Comparison of ENCODE assay signal across 17 mouse cellular contexts in the genomic region with DNA sequence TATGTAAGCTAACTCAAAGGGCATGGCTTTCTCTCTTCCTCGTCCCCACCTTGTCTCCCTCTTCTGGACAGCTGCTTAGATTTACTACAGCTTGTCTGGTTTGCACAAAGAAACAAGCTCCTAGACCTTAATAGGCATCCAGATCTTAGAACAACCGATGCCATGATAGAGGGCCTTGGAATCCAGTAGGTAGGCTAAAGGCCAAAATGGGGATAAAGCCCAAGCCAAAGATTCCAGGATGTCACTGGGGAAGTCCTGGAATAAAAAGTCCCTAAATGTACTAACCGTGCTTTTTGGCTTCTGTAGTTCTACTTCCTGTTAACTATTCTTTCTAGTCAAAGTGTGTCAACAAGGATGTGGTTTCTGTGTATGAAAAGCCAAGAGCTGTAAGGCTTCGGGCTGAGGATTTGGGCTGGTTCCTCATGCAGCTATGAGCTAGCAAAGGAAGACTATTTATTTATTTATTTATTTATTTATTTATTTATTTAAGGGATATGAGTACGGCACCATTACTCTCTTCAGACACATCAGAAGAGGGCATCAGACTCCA.
DNase-seq lines count a peak whose midpoint lies in the region; ATAC-seq and TF ChIP-seq lines count a peak whose summit lies in the region.
"Had no signal": no experiment of that assay in that cellular context is flagged by ENCODE, and none has a peak within 500 bp of the region (broad histone marks: within the 10 kb centered on the region; RNA-seq: fewer than 3 reads in every experiment).

No protein-coding gene starts in this region.

- TF ChIP-seq CTCF in spleen, adult 2 months (IDR thresholded peaks at IDR 0.05; ENCODE audit: extremely low read depth, insufficient read depth, insufficient read length, insufficient replicate concordance): no peak
- no peak for TF ChIP-seq CTCF in bone marrow macrophage, adult 2 months (IDR thresholded peaks at IDR 0.05; ENCODE audit: low read depth, low read length)
- TF ChIP-seq CTCF in cerebellum, adult 2 months (IDR thresholded peaks at IDR 0.05; ENCODE audit: borderline replicate concordance, insufficient read depth, low read depth, low read length): no peak

- 19% methylated on average over 5 of the region's 5 CpGs for WGBS in spleen, adult 2 months
- 84% methylated on average over 5 of the region's 5 CpGs for WGBS in cerebellum, adult 2 months
- WGBS in kidney, embryonic 14.5 days: 86% methylated on average over 5 of the region's 5 CpGs

- no peaks in the 10 kb centered on the region for H3K9me3 ChIP-seq in kidney, embryonic 14.5 days (ENCODE audit: control insufficient read depth, low read length)
- H3K9me3 ChIP-seq: G1E; heart, embryonic 10.5 days; hindbrain, embryonic 10.5 days; midbrain, embryonic 10.5 days; neural tube, embryonic 12.5 days had no signal

- H3K4me2 ChIP-seq in kidney, embryonic 14.5 days (replicated peaks; ENCODE audit: low read depth, low read length): no peak overlapping the region
- H3K4me2 ChIP-seq: neural tube, embryonic 12.5 days had no signal

- H3K36me3 ChIP-seq in spleen, adult 2 months (ENCODE audit: control insufficient read depth, insufficient read depth, low read length): no peaks in the 10 kb centered on the region
- no peaks in the 10 kb centered on the region for H3K36me3 ChIP-seq in kidney, embryonic 14.5 days (ENCODE audit: control insufficient read depth, insufficient read depth, low read length)
- H3K36me3 ChIP-seq: G1E; heart, embryonic 10.5 days; hindbrain, embryonic 10.5 days; midbrain, embryonic 10.5 days; neural tube, embryonic 12.5 days had no signal

- intact Hi-C loops in heart, postnatal 25 days (cut with DNase I): no loop called here

- H3K4me1 ChIP-seq in spleen, adult 2 months (ENCODE audit: control insufficient read depth, insufficient read depth, insufficient read length): peaks cover 10% of the 10 kb centered on the region; the same call in 1 of the 2 replicates
- H3K4me1 ChIP-seq in bone marrow macrophage, adult 2 months (ENCODE audit: control insufficient read depth, insufficient read depth, low read length): peaks cover 16% of the 10 kb centered on the region
- H3K4me1 ChIP-seq in cerebellum, adult 2 months (ENCODE audit: control insufficient read depth, insufficient read depth, low read length): no peaks in the 10 kb centered on the region
- H3K4me1 ChIP-seq in kidney, embryonic 14.5 days (ENCODE audit: control insufficient read depth, insufficient read depth, low read length): no peaks in the 10 kb centered on the region
- H3K4me1 ChIP-seq: heart, embryonic 10.5 days; hindbrain, embryonic 10.5 days; midbrain, embryonic 10.5 days; neural tube, embryonic 12.5 days had no signal

- peak overlapping the region; percentile 85; the same call in 1 of the 2 replicates for H3K27ac ChIP-seq in spleen, adult 2 months (ENCODE audit: insufficient read depth, low read length)
- H3K27ac ChIP-seq in bone marrow macrophage, adult 2 months (ENCODE audit: insufficient read depth, low read depth, low read length): peak overlapping the region; percentile 53
- no peak overlapping the region for H3K27ac ChIP-seq in cerebellum, adult 2 months (ENCODE audit: insufficient read depth, low read length)
- no peak overlapping the region for H3K27ac ChIP-seq in kidney, embryonic 14.5 days (ENCODE audit: low read depth, low read length)
- H3K27ac ChIP-seq: heart, embryonic 10.5 days; hindbrain, embryonic 10.5 days; midbrain, embryonic 10.5 days; neural tube, embryonic 12.5 days had no signal

- no peak overlapping the region for H3K4me3 ChIP-seq in spleen, adult 2 months (ENCODE audit: extremely low read depth, insufficient read depth, insufficient read length)
- H3K4me3 ChIP-seq in bone marrow macrophage, adult 2 months (ENCODE audit: insufficient read depth, low read length): no peak overlapping the region
- no peak overlapping the region for H3K4me3 ChIP-seq in cerebellum, adult 2 months (replicated peaks; ENCODE audit: insufficient read depth, low read depth, low read length)
- no peak overlapping the region for H3K4me3 ChIP-seq in kidney, embryonic 14.5 days (ENCODE audit: low read length)
- H3K4me3 ChIP-seq: erythroblast, embryonic 14.5 days; heart, embryonic 10.5 days; hindbrain, embryonic 10.5 days; midbrain, embryonic 10.5 days; neural tube, embryonic 12.5 days had no signal

- no peaks in the 10 kb centered on the region for H3K27me3 ChIP-seq in spleen, adult 2 months (ENCODE audit: control insufficient read depth, insufficient read depth, low read length)
- H3K27me3 ChIP-seq in cerebellum, adult 2 months (ENCODE audit: control insufficient read depth, insufficient read depth, low read length): no peaks in the 10 kb centered on the region
- no peaks in the 10 kb centered on the region for H3K27me3 ChIP-seq in kidney, embryonic 14.5 days (ENCODE audit: control insufficient read depth, insufficient read depth, low read length)
- H3K27me3 ChIP-seq: neural tube, embryonic 12.5 days had no signal

- peak; percentile 89 for ATAC-seq in neutrophil, adult 5-6 weeks (ENCODE audit: extremely low read depth, insufficient number of reproducible peaks, low FRiP score, poor library complexity, severe bottlenecking)
- no peak for ATAC-seq in kidney, embryonic 14.5 days (ENCODE audit: low FRiP score, low TSS enrichment)

- no peak for TF ChIP-seq POLR2A in spleen, adult 2 months (IDR thresholded peaks at IDR 0.05; ENCODE audit: low read depth, low read length)
- TF ChIP-seq POLR2A in bone marrow macrophage, adult 2 months (IDR thresholded peaks at IDR 0.05; ENCODE audit: borderline replicate concordance, low read depth, low read length): no peak
- no peak for TF ChIP-seq POLR2A in cerebellum, adult 2 months (IDR thresholded peaks at IDR 0.05; ENCODE audit: borderline replicate concordance, insufficient read depth, low read length)

- DNase-seq in spleen, adult 2 months (ENCODE audit: low read depth in 1 of 2, low spot score in 2 of 2): peak; percentile 5 to 48
- DNase-seq in spleen, postnatal 14 days (ENCODE audit: low spot score in 2 of 2): no peak
- peak; percentile 46 for DNase-seq in thymus, postnatal 4 days
- no peak for DNase-seq in heart, postnatal 25 days (ENCODE audit: low spot score)
- no peak for DNase-seq in cerebellum, adult 2 months
- DNase-seq: cerebellum, adult 11 months; left cerebral cortex, postnatal 4 days; right cerebral cortex, adult 18-20 months had no signal

- H3K9ac ChIP-seq in kidney, embryonic 14.5 days (ENCODE audit: low read depth, low read length): no peak overlapping the region
- H3K9ac ChIP-seq: neural tube, embryonic 12.5 days had no signal

Comparison
In these comparisons a context has a peak if more than half of its experiments do, and no peak if none do; other contexts are left out.
1. DNase-seq: peak in spleen, adult 2 months (2 of 2) and thymus, postnatal 4 days (single experiment); none in spleen, postnatal 14 days (0 of 2), heart, postnatal 25 days (single experiment) and cerebellum, adult 2 months (0 of 2).
2. H3K27ac ChIP-seq: peak in spleen, adult 2 months (single experiment) and bone marrow macrophage, adult 2 months (single experiment); none in cerebellum, adult 2 months (single experiment) and kidney, embryonic 14.5 days (single experiment).